Mouse (Mus musculus): ENCODE data around the gene Cd80. TPM values are rescaled to one million over a fixed set of nuclear protein-coding genes. Genes with fewer than 3 reads are reported as not detected.
"Not testable (repeated sequence)": the region's sequence is repeated elsewhere in the genome, so short reads cannot be mapped to it uniquely, and the experiment has no call there.

Gene Cd80
- polyA plus RNA-seq, 1 experiment = 1.8 TPM

DNA sequence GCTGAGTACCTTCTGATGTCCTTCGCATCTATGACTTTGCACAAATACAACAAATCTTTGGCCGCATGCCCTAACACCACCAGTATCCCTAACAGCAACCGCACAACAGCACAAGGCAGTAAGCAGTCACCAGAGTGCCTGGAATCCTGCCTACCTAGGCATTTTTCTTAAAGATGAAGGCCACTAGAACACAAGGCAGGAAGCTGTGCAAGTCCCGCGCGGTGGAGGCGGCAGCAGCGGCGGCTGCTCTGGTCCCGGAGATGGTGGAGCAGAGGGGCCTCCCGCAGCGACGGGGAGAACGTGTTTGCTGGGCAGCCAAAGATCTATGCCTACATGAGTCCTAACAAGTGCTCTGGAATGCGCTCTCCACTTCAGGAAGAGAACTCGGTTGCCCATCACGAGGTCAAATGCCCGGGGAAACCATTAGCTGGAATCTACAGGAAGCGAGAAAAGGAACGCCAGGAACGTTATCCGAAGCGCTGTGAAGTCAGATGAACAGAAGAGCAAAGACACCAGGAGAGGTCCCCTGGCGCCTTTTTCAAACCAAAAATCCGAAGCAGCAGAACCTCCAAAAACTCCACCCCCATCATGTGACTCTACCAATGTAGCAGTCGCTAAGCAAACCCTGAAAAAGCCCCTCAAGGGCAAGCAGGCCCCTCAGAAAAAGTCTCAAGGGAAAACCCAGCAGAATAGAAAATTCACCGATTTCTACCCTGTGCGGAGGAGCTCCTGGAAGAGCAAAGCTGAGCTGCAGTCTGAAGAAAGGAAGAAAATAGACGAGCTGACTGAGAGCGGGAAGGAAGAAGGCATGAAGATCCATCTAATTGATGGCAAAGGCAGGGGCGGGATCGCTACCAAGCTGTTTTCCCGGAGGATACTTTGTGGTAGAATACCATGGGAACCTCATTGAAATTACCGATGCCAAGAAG, 21.2 kb downstream of the Cd80 start:
- H3K4me1 ChIP-seq (ENCODE audit: control insufficient read depth, insufficient read depth, insufficient read length) = peaks cover 3% of the 10 kb centered on the region; the same call in 1 of the 2 replicates
- peak overlapping the region; percentile 32; the same call in 1 of the 2 replicates for H3K27ac ChIP-seq (ENCODE audit: insufficient read depth, low read length)
- WGBS = 8% methylated on average over 34 of the region's 34 CpGs
- no peaks in the 10 kb centered on the region for H3K36me3 ChIP-seq (ENCODE audit: control insufficient read depth, insufficient read depth, low read length)
- DNase-seq (ENCODE audit: low read depth in 1 of 2, low spot score in 2 of 2) = no peak
- H3K27me3 ChIP-seq (ENCODE audit: control insufficient read depth, insufficient read depth, low read length) = no peaks in the 10 kb centered on the region
- H3K4me3 ChIP-seq (ENCODE audit: extremely low read depth, insufficient read depth, insufficient read length) = peak overlapping the region; percentile 58
- no peak for TF ChIP-seq POLR2A (IDR thresholded peaks at IDR 0.05; ENCODE audit: low read depth, low read length)
- no peak for TF ChIP-seq CTCF (IDR thresholded peaks at IDR 0.05; ENCODE audit: extremely low read depth, insufficient read depth, insufficient read length, insufficient replicate concordance)

DNA sequence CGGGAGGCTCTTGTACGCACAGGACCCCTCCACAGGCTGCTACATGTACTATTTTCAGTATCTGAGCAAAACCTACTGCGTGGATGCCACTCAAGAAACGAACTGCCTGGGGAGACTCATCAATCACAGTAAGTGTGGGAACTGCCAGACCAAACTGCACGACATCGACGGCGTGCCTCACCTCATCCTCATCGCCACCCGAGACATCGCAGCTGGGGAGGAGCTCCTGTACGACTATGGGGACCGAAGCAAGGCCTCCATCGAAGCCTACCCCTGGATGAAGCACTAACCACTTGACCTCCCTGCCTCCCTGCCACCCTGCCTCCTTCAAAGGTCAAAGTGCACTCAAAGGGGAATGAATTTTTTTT, 21.9 kb downstream of the Cd80 start:
- H3K27me3 ChIP-seq (ENCODE audit: control insufficient read depth, insufficient read depth, low read length); H3K36me3 ChIP-seq (ENCODE audit: control insufficient read depth, insufficient read depth, low read length); DNase-seq (ENCODE audit: low read depth in 1 of 2, low spot score in 2 of 2); H3K4me1 ChIP-seq (ENCODE audit: control insufficient read depth, insufficient read depth, insufficient read length); H3K27ac ChIP-seq (ENCODE audit: insufficient read depth, low read length): not testable (repeated sequence)
- peak overlapping the region; percentile 58; the same call in 1 of the 2 replicates for H3K4me3 ChIP-seq (ENCODE audit: extremely low read depth, insufficient read depth, insufficient read length)
- 68% methylated on average over 14 of the region's 14 CpGs for WGBS

DNA sequence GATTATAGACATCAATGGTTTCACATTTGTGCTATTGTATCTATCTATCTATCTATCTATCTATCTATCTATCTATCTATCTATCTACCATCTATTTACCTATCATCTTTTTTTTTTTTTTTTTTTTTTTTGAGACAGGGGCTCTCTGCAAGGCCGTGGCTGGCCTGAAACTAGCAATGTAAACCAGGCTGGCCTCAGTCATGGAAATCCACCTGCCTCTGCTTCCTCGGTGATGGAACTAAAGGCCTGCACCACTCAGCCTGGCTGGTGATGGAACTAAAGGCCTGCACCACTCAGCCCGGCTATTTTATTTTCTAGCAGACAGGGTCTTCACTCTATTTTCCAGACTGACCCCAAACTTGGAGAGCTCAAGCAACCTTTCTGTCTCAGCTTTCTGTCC, 22.9 kb downstream of the Cd80 start:
- H3K4me1 ChIP-seq (ENCODE audit: control insufficient read depth, insufficient read depth, insufficient read length) = peaks cover 3% of the 10 kb centered on the region; the same call in 1 of the 2 replicates
- no peak for TF ChIP-seq POLR2A (IDR thresholded peaks at IDR 0.05; ENCODE audit: low read depth, low read length)
- TF ChIP-seq CTCF (IDR thresholded peaks at IDR 0.05; ENCODE audit: extremely low read depth, insufficient read depth, insufficient read length, insufficient replicate concordance) = no peak
- no peak overlapping the region for H3K27ac ChIP-seq (ENCODE audit: insufficient read depth, low read length)
- no peaks in the 10 kb centered on the region for H3K27me3 ChIP-seq (ENCODE audit: control insufficient read depth, insufficient read depth, low read length)
- H3K36me3 ChIP-seq (ENCODE audit: control insufficient read depth, insufficient read depth, low read length) = no peaks in the 10 kb centered on the region
- no peak for DNase-seq (ENCODE audit: low read depth in 1 of 2, low spot score in 2 of 2)
- H3K4me3 ChIP-seq (ENCODE audit: extremely low read depth, insufficient read depth, insufficient read length) = no peak overlapping the region
- WGBS = 84% methylated on average over 3 of the region's 3 CpGs

DNA sequence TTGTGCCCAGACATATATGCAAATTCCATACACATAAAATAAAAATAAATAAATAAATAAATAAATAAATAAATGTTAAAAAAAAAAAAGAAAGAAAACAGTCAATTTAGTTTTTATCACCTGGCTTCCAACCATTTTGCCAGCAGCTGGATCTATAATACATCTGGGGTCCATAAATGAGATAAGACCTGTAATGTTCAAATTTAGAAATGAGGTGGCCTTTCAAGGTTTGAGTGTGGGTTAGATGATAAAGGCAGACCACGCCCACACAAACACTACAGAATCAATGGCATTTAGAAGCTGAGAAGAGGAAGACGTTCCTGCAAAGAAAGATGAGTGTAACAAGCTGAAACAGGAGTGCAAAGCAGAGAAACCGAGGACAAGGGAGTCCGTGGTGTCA, 26.0 kb downstream of the Cd80 start:
- Histone ChIP-seq H3K27ac (ENCODE audit: insufficient read depth, low read length) (no peak overlapping the region), H3K4me3 (ENCODE audit: extremely low read depth, insufficient read depth, insufficient read length) (no peak overlapping the region), H3K27me3 (ENCODE audit: control insufficient read depth, insufficient read depth, low read length) (no peaks in the 10 kb centered on the region), H3K4me1 (ENCODE audit: control insufficient read depth, insufficient read depth, insufficient read length) (0 out of 2 replicates have a peak, but pooled peaks cover under 1% of the 10 kb centered on the region), H3K36me3 (ENCODE audit: control insufficient read depth, insufficient read depth, low read length) (no peaks in the 10 kb centered on the region)
- WGBS = 77% methylated on average over 4 of the region's 4 CpGs
- TF ChIP-seq CTCF (IDR thresholded peaks at IDR 0.05; ENCODE audit: extremely low read depth, insufficient read depth, insufficient read length, insufficient replicate concordance) = no peak
- TF ChIP-seq POLR2A (IDR thresholded peaks at IDR 0.05; ENCODE audit: low read depth, low read length) = no peak
- no peak for DNase-seq (ENCODE audit: low read depth in 1 of 2, low spot score in 2 of 2)

DNA sequence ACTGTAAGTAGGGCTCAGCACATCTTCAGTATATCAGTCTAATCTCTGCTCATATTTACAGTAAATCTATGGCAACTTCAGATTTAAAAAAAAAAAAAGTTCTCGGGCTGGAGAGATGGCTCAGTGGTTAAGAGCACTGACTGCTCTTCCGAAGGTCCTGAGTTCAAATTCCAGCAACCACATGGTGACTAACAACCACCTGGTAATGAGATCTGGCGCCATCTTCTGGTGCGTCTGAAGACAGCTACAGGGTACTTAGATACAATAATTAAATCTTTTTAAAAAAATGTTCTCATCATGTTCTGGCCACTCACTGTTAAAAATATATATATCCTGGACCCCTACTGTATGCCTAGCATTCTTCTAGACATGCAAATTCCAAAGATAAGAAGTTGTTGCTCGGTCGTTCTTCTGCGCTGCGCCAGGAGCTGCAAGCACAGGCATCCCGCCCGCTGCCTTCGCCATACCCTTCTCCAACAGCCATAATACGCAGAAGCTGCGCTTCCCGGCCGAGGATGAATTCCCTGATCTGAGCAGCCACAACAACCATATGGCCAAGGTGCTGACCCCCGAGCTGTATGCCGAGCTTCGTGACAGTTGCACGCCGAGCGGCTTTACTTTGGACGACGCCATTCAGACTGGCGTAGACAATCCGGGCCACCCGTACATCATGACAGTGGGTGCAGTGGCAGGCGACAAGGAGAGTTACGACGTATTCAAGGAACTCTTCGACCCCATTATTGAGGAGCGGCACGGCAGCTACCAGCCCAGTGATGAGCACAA, 27.6 kb downstream of the Cd80 start:
- 24% methylated on average over 32 of the region's 32 CpGs for WGBS
- no peak for TF ChIP-seq POLR2A (IDR thresholded peaks at IDR 0.05; ENCODE audit: low read depth, low read length)
- no peak for TF ChIP-seq CTCF (IDR thresholded peaks at IDR 0.05; ENCODE audit: extremely low read depth, insufficient read depth, insufficient read length, insufficient replicate concordance)
- no peak overlapping the region for H3K27ac ChIP-seq (ENCODE audit: insufficient read depth, low read length)
- H3K4me3 ChIP-seq (ENCODE audit: extremely low read depth, insufficient read depth, insufficient read length) = peak overlapping the region; percentile 61; the same call in 1 of the 2 replicates
- peak; percentile 40 to 48 for DNase-seq (ENCODE audit: low read depth in 1 of 2, low spot score in 2 of 2)
- no peaks in the 10 kb centered on the region for H3K4me1 ChIP-seq (ENCODE audit: control insufficient read depth, insufficient read depth, insufficient read length)
- no peaks in the 10 kb centered on the region for H3K36me3 ChIP-seq (ENCODE audit: control insufficient read depth, insufficient read depth, low read length)
- H3K27me3 ChIP-seq (ENCODE audit: control insufficient read depth, insufficient read depth, low read length) = no peaks in the 10 kb centered on the region

DNA sequence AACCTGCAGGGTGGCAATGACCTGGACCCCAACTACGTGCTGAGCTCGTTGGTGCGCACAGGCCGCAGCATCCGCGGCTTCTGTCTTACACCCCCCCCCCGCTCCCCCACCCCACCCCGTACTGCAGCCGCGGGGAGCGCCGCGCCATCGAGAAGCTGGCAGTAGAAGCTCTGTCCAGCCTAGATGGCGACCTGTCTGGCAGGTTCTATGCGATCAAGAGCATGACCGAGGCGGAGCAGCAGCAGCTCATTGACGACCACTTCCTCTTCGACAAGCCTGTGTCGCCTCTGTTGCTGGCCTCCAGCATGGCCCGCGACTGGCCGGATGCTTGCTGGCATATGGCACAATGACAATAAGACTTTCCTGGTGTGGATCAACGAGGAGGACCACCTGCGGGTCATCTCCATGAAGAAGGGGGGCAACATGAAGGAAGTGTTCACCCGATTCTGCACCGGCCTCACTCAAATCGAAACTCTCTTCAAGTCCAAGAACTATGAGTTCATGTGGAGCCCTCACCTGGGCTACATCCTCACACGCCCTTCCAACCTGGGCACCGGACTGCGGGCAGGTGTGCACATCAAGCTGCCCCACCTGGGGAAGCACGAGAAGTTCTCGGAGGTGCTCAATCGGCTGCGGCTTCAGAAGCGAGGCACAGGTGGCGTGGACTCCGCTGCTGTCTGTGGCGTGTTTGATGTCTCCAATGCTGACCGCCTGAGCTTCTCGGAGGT, 28.4 kb downstream of the Cd80 start:
- H3K27ac ChIP-seq (ENCODE audit: insufficient read depth, low read length) = no peak overlapping the region
- H3K36me3 ChIP-seq (ENCODE audit: control insufficient read depth, insufficient read depth, low read length) = no peaks in the 10 kb centered on the region
- H3K4me1 ChIP-seq (ENCODE audit: control insufficient read depth, insufficient read depth, insufficient read length) = no peaks in the 10 kb centered on the region
- TF ChIP-seq CTCF (IDR thresholded peaks at IDR 0.05; ENCODE audit: extremely low read depth, insufficient read depth, insufficient read length, insufficient replicate concordance) (no peak), POLR2A (IDR thresholded peaks at IDR 0.05; ENCODE audit: low read depth, low read length) (no peak)
- peak in 1 of 2 experiments; percentile 22 for DNase-seq (ENCODE audit: low read depth in 1 of 2, low spot score in 2 of 2)
- WGBS = 24% methylated on average over 39 of the region's 42 CpGs
- H3K4me3 ChIP-seq (ENCODE audit: extremely low read depth, insufficient read depth, insufficient read length) = peak overlapping the region; percentile 61
- no peaks in the 10 kb centered on the region for H3K27me3 ChIP-seq (ENCODE audit: control insufficient read depth, insufficient read depth, low read length)

Measured in spleen, adult 2 months (tissue).